Mouse (Mus musculus): ENCODE results near the gene Cdk2ap2. TPM values are rescaled to one million over a fixed set of nuclear protein-coding genes. Genes with fewer than 3 reads are reported as not detected.

Cdk2ap2 gene
- total RNA-seq, 2 experiments from 2014 or later: 28.9 to 37.6 TPM

DNA sequence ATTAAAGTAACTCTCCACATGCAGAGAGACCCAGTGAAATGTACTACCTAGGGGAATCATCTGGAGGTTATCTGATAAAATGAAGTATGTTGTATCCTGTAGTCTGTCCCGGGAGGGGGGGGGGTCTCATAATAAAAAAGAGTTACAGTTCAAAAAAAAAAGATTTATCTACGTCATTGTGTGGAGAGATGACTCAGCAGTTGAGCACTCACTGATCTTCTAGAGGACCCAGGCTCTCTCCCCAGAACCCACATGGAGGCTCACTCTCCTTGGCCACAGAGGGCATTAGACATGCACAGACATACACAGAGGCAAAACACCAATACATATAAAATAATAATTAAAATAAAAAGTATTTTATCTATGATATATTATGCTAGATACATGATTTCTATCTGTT is 5.6 kb upstream of the Cdk2ap2 start:
- DNase-seq (ENCODE audit: extremely low spot score in 1 of 2, low spot score in 1 of 2): no peak

DNA sequence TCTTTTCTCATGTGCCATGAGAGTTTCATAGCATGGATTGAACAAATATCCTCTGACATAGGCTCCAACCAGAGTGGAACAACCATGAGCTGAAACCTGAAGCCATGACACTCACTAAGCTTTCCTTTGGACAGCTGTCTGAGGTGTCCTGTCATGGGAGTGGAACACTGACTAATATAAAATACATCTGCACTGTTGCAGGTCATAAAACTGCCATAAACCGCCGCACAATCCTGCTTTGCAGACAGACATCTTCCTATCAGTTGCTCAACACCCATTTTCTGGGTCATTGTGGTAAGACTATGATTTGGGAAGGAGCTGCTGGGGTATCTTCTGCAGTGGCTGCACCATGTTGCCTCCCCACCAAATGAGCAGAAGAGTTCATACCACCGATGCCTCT is 4.2 kb upstream of the Cdk2ap2 start:
- no peak for DNase-seq (ENCODE audit: extremely low spot score in 1 of 2, low spot score in 1 of 2)

DNA sequence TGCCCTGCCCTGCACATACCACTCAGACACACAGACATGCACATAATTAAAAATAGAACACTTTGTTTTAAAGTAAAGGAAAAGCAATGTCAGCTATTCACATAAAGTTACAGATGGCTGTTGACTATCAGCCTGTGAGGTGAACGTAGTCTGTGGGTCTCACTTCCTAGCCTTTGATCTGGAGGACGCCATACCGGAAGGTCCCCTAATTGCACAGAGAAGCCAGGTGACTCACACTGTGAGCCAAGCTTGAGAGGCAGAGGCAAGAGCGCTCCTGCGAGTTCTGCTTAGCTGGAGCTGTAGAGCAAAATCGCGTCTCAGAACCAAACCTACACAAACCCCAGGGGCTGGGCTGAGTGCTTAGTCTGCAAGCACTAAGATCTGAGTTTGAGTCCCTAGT is 3.2 kb upstream of the Cdk2ap2 start:
- no peak for DNase-seq (ENCODE audit: extremely low spot score in 1 of 2, low spot score in 1 of 2)

DNA sequence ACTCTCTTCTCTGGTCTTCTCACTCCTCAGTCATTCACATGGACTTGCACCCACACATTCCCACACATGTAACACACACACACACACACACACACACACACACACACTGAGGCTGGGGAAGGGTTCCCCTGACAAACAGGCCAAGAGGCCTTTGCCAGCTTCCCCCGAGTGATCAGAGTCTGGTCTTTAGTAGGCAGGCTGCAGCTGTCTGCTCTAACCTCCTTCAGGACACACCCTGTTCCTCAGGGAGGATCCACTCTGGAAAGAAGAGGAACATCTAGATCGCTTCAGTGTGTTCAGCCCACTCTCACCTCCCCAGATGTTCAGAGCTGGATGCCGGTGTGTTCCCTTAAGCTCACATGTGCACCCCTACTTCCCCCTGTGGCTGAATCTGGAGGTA is 2.6 kb upstream of the Cdk2ap2 start:
- DNase-seq (ENCODE audit: extremely low spot score in 1 of 2, low spot score in 1 of 2): no peak

DNA sequence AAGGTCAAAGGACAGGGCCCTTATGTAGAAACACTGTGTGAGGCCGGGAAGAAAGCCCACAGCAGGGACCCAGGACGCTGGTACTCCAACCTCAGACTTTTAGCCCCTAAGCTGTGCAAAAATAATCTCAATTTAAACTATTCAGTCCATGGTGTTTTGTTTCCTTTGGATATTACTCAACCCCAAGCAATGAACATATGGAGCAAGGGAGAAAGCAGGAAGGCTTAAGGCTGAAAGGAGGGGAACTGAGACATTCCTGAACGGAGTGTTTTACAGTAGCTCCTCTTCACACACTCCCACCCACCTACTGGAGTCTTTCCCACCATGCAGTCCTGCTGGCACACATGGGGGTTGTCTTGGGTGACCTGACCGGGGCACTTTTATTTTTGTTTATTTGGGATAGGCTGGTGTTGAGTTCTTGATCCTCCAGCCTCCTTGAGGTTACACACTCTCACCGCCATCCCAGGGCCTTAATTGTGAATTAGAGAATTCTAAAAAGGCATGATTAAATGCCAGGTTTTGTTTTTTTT is 2.1 kb upstream of the Cdk2ap2 start:
- no peak for DNase-seq (ENCODE audit: extremely low spot score in 1 of 2, low spot score in 1 of 2)

DNA sequence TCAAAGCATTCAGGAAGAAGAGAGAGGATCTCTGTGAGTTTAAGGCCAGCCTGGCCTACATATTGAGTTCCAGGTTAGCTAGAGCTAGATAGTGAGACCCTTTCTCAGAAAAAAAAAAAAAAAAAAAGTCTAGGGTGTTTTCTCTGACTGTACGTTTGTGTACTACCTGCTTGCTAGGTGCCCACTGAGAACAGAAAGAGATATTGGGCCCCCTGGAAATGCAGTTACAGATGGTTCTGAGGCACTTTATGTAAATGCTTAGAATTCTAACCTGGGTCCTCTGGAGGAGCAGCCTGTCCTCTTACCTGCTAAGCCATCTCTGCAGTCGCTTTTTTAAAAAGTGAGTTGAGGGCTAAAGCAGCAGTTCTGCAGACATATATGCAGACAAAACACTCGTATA is 1.2 kb upstream of the Cdk2ap2 start:
- no peak for DNase-seq (ENCODE audit: extremely low spot score in 1 of 2, low spot score in 1 of 2)

DNA sequence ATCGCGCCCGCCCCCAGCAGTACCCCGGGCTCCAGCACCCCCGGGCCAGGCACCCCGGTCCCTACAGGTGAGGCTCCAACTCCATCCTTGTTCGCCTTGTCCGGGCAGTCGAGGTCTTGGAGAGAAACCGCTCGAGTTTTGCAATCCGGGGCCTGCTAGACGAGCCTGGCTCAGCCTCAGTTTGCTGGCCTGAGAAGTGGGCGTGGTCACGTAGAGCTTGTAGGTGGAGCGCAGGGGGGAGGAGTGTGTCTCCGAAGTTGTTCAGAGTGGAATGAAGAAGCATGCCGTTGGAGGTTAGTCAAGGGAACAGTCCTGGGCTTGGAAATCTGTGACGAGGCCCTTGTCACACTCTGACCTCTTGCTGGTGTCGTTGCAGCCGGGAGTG is 451 bp downstream of the Cdk2ap2 start:
- DNase-seq (ENCODE audit: extremely low spot score in 1 of 2, low spot score in 1 of 2): no peak

DNA sequence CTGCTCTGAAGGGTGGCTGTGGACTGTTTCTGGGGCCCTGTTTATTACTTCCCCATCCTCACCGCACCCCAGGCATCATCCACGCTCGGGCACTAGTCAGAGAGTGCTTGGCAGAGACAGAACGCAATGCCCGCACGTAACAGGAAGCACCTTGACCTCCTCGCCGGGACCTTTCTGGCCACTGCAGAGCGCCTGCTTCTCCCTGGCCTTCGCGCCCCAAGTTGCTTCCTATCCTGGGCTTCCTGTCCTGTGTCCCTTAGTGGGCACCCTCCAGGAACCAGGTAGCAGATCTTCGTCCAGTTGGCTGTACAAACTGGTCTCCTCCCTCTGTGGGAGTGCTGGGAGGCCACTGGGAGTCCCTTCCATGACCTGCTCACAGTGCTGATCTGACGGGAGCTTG is 1.4 kb downstream of the Cdk2ap2 start:
- no peak for DNase-seq (ENCODE audit: extremely low spot score in 1 of 2, low spot score in 1 of 2)

DNA sequence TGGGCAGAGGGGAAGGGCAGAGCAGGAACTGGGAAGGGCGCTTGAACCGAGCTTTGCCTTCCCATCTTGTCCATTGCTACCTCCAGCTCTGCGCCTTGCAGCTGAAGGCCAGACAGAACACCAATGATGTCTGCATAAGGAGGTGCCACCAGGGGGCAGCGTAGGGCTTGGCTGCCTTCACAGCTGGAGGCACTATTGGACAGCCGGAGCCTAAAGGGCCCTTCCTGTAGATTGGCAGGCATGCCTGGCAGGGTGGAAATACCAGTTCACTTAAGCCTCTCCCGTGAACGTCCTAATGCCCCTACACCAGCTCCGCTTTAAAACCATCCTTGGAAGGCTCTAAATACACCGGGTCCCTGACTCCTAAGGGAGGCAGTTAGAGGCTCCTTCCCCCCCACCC is 2.1 kb downstream of the Cdk2ap2 start:
- peak; percentile 81 to 92 for DNase-seq (ENCODE audit: extremely low spot score in 1 of 2, low spot score in 1 of 2)

DNA sequence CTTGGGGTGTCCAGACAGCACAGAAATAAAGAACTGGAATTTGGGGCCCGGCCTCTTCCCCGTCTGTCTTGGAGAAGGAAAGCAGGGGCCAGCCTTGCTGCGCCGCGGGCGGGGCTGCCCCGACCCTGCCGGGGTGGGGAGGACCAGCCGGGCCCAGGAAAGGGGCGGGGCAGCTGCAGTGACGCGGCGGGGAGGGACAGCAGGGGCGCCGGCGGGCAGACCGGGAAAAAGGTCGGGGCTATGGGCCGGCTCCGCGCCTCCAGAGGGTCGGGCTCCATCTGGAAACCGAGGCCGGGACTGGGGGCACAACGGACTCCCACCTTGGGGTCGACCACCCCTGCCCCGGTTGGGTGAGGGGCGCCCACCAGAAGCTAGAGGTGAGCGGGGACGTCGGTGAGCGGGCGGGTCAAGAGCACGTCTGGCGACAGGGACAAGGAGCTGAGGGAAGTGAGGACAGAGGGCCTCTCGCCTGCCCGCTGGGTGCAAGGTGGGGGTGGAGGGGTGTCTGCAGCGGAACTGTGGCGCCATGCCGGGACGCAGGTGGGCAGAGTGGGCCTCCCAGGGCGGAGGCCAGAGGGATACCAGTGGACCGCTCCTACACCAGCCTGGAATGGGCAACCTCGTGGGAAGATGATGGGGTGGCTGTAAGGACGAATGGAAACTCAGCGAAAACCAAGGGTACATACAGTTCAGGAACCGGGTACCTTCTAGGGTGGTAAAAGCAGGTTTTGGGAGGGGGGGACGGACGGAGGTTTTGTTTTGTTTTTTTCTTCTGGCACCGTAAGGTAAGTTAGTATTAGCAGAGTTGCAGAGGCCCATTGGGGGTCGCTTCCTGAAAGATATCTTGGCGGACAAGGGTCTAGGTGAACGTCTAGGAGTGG is 3.1 kb downstream of the Cdk2ap2 start, which contains the start of gene Pitpnm1:
Gene Pitpnm1, plus strand, starts transcription at position 162 of the 881 bp plus-strand sequence.
- peak in 1 of 2 experiments; percentile 43 for DNase-seq (ENCODE audit: extremely low spot score in 1 of 2, low spot score in 1 of 2)

DNA sequence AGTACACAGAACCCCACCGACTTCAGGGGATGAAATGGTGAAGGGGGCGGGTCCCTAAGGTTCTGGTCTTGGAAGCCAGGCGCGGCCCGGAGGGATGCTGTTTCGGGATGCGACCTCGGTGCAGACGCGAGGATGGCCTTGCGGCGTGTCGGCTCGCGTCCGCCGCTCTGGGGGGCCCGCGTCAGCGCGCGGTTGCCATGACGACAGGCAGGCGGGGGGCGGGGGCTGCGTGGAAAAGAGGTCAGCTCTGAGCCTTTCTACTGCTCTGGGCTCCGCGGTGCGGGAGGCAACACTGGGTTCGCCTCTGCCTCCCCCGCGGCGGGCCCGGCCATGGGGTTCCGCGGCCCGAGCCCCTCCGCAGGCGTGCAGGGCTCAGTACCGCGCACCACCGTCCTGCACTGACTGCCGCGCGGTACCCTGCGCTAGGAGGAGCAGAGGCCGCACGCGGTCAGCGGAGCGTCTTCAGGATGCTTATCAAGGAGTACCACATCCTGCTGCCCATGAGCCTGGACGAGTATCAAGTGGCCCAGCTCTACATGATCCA is 3.8 kb downstream of the Cdk2ap2 start:
- peak; percentile 58 to 68 for DNase-seq (ENCODE audit: extremely low spot score in 1 of 2, low spot score in 1 of 2)

DNA sequence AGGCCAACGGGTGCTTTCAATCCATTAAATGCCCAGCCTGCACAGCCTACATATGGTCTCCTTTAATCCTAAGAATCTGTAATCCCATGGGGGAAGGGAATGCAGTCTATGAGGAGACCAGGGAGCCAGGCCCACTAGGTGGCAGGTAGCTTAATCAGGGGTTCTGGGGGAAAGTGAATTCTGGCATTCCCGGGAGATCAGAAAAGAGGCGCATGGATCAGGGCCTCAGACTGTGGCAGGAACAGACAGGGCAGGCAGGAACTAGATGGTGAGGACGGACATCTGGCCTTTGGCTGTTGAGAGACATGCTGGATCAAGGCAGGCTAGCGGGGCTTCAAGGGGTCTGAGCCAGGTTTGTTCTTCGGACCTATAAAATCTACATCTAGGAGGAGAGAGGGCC is 4.5 kb downstream of the Cdk2ap2 start:
- no peak for DNase-seq (ENCODE audit: extremely low spot score in 1 of 2, low spot score in 1 of 2)

DNA sequence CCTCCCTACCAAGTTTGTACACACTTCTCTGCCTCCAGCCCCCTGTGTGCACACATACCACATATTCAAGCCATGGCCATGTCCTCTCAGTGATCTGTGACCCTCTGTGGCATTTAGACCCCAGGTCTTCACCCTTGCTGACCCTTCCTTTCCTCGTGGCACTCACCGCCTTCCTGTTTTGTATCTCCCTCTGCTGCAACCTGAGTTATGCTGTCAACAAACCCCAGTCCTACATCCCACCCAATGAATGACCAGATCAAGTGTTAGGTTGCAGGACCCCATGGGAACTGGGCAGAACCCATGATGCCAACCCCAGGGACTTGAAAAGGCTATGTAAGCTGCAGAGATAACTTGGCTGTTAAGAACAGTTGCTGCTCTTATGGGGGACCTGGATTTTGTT is 5.1 kb downstream of the Cdk2ap2 start:
- no peak for DNase-seq (ENCODE audit: extremely low spot score in 1 of 2, low spot score in 1 of 2)

DNA sequence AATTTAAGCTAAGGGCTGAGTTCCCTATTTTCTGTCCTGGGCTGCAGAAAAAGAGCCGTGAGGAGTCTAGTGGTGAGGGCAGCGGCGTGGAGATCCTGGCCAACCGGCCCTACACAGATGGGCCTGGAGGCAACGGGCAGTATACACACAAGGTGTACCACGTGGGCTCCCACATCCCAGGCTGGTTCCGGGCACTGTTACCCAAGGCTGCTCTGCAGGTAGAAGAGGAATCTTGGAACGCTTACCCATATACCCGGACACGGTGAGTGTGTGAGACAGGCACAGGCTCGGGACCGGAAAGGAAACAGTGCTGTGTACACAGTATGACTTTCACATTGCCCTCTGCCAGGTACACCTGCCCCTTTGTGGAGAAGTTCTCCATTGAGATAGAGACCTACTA is 5.6 kb downstream of the Cdk2ap2 start:
- no peak for DNase-seq (ENCODE audit: extremely low spot score in 1 of 2, low spot score in 1 of 2)

DNA sequence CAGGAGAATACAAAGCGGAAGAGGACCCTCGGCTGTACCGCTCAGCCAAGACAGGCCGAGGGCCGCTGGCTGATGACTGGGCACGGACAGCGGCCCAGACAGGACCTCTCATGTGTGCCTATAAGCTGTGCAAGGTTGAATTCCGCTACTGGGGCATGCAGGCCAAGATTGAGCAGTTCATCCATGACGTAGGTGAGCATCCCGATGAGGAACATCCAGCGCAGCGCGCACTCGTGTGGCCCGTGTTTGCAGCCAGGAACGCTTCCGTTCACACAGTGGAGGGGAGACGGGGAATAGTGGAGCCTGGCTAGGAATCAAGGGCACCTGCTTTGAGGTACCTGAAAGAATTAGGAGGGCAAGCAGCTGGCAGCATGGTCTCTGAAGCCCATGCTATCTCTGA is 6.3 kb downstream of the Cdk2ap2 start:
- no peak for DNase-seq (ENCODE audit: extremely low spot score in 1 of 2, low spot score in 1 of 2)

DNA sequence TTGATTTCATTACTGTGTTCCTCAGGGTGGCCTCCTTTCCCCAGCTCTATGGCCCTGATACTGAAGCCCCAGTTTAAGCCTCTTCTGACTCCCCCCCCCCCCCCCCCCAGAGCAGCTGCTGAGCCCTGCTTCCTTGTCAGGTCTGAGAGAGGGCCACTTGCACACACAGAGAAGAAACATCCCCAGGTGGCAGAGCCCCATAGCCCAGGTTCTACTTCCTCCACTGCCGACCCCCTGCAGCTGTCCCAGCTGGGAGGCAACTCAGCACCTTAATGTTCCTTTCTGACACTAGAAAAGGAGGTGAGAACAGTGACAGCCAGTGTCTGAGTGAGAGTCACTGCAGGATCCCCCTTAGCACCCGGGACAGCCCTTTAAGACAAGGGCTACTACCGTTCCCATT is 6.8 kb downstream of the Cdk2ap2 start:
- no peak for DNase-seq (ENCODE audit: extremely low spot score in 1 of 2, low spot score in 1 of 2)

DNA sequence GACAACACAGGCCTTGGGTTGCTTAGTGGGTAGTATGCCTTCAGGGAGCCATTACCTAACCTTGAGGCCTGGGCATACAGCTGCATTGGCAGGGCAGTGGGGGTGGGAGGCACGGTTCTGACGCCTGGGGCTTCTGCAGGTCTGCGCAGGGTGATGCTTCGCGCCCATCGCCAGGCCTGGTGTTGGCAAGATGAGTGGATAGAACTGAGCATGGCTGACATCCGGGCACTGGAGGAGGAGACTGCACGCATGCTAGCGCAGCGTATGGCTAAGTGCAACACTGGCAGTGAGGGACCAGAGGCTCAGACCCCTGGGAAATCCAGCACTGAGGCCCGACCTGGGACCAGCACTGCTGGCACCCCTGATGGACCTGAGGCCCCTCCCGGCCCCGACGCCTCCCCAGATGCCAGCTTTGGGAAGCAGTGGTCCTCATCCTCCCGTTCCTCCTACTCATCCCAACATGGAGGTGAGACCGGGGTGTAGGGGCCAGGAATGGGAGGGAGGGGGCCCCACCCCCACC is 7.8 kb downstream of the Cdk2ap2 start:
- no peak for DNase-seq (ENCODE audit: extremely low spot score in 1 of 2, low spot score in 1 of 2)

DNA sequence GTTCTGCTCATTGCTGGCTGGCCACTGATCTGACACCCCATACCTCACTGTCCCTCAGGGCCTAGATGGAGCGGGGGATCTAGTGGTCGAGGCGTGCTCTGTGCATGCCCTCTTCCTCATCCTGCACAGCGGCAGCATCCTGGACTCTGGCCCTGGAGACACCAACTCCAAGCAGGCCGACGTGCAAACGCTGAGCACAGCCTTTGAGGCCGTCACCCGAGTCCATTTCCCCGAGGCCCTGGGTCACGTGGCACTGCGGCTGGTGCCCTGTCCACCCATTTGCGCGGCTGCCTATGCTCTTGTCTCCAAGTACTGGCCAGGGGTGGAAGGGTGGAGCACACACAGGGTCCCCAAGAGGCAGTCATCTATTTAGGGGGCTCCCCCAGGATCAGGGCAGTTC is 9.7 kb downstream of the Cdk2ap2 start:
- DNase-seq (ENCODE audit: extremely low spot score in 1 of 2, low spot score in 1 of 2): no peak

DNA sequence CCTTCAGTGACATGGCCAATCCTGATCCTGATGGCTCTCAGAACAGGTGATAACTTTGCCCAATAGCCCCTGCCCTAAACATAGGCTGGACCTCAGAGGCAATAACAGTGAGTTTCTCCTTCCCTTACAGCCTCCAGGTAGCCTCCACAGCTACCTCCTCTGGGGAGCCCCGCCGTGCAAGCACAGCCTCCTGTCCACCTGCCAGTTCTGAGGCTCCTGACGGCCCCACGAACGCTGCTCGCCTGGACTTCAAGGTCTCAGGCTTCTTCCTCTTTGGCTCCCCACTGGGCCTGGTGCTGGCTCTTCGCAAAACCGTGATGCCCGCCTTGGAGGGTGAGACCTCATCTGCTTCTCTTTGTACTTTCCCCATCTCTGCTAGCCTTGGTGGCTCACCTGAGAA is 11.6 kb downstream of the Cdk2ap2 start:
- DNase-seq (ENCODE audit: extremely low spot score in 1 of 2, low spot score in 1 of 2): no peak

DNA sequence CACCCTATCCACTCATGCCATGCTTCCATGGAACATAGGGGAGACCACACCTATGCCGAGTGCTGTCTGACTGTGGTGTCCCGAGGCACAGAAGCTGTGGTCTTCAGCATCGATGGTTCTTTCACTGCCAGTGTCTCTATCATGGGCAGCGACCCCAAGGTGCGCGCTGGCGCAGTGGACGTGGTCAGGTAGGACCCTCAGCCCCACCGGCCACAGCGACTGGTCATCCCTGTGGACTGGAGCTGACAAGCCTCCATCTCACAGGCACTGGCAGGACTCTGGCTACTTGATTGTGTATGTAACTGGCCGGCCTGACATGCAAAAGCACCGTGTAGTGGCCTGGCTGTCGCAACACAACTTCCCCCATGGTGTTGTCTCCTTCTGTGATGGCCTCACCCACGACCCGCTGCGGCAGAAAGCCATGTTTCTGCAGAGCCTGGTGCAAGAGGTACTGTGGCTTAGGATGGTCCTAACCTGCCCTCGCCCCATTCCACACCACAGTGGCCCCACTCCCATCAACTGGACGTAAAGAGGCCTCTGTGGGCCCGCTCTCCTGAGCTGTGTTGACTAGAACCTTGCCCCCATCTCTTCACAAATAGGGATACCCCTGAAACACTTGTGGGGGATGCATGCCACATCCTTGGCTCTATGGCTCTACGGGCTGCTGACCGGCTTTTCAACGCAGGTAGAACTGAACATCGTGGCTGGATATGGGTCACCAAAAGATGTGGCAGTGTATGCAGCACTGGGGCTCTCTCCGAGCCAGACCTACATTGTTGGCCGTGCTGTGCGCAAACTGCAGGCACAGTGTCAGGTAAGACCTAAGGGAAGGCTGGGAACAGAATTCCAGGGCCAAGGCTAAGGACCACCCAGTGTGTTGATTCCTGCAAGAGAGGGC is 15.3 kb downstream of the Cdk2ap2 start:
- no peak for DNase-seq (ENCODE audit: extremely low spot score in 1 of 2, low spot score in 1 of 2)
